Mouse (Mus musculus) liver, embryonic 11.5 days (tissue): ENCODE measurements around the gene Cdh23. TPM values are rescaled to one million over a fixed set of nuclear protein-coding genes. Genes with fewer than 3 reads are reported as not detected.

ENCODE experiments used
- ATAC-seq: fragments of 200-750 bp; cut with Nextera tagmentation; replicated peaks from 2 replicates; pipeline ENCODE4 v1.8.0; 2017; ENCODE audit warnings: moderate number of reproducible peaks, mild to moderate bottlenecking, moderate TSS enrichment, moderate library complexity; ENCODE audit not compliant: low FRiP score
- DNase-seq: peaks from one replicate; pipeline ENCODE4 v3.0.0-alpha.2; 2017; ENCODE audit warnings: low spot score
- H3K27ac ChIP-seq: fragments of 300-500 bp; sonication (generic); 2 replicates; pipeline ENCODE4 v1.5.1; 2014; ENCODE audit warnings: mild to moderate bottlenecking, low read depth, low read length, control low read depth
- H3K27me3 ChIP-seq: fragments of 300-500 bp; sonication (generic); replicated peaks from 2 replicates; pipeline ENCODE4 v1.6.1; 2014; ENCODE audit warnings: low read length, mixed read lengths; ENCODE audit not compliant: control insufficient read depth, insufficient read depth
- H3K36me3 ChIP-seq: fragments of 300-500 bp; sonication (generic); 2 replicates; pipeline ENCODE4 v1.6.1; 2014; ENCODE audit warnings: mild to moderate bottlenecking, low read length, moderate library complexity, mixed read lengths; ENCODE audit not compliant: control insufficient read depth, insufficient read depth
- H3K4me1 ChIP-seq: fragments of 300-500 bp; sonication (generic); replicated peaks from 2 replicates; pipeline ENCODE4 v1.6.1; 2014; ENCODE audit warnings: low read length, mixed read lengths; ENCODE audit not compliant: control insufficient read depth, insufficient read depth
- H3K4me2 ChIP-seq: fragments of 300-500 bp; sonication (generic); 2 replicates; pipeline ENCODE4 v1.6.1; 2014; ENCODE audit warnings: mild to moderate bottlenecking, control low read depth, moderate library complexity
- H3K4me3 ChIP-seq: fragments of 300-500 bp; sonication (generic); 2 replicates; pipeline ENCODE4 v1.5.1; 2014; ENCODE audit warnings: low read depth, low read length, control low read depth
- H3K9ac ChIP-seq: fragments of 300-500 bp; sonication (generic); 2 replicates; pipeline ENCODE4 v1.6.1; 2014; ENCODE audit warnings: low read depth, low read length, control low read depth
- H3K9me3 ChIP-seq: fragments of 300-500 bp; sonication (generic); 2 replicates; pipeline ENCODE4 v1.6.1; 2016; ENCODE audit warnings: low read length, inconsistent platforms, mixed read lengths; ENCODE audit not compliant: control insufficient read depth
- WGBS: fragments of 180-500 bp; shearing (Covaris S2); extraction: QIAGEN DNeasy Blood & Tissue Kit; methylation state at CpG from one replicate; pipeline ENCODE4 v1.1.7; 2014; 5-methylcytosine and 5-hydroxymethylcytosine counted together
- polyA plus RNA-seq: library from polyadenylated mRNA; unstranded; fragments of >200 nt; fragmentation: Nextera tagmentation; extraction: Ambion mirVana; gene quantifications from 2 replicates; pipeline ENCODE4 v1.2.1, GENCODE M21; 2014

Gene Cdh23
- polyA plus RNA-seq, 1 experiment from 2014 or later = 0.80 TPM

GRCm38 (mm10) chr10:60696975-60697374 lies 685 bp upstream of the Cdh23 start:
- 13% methylated on average over 5 of the region's 5 CpGs for WGBS
- Histone ChIP-seq H3K4me2 (no peak overlapping the region), H3K27me3 (peaks cover 2% of the 10 kb centered on the region; the same call in 1 of the 2 replicates), H3K9me3 (no peaks in the 10 kb centered on the region), H3K4me1 (no peaks in the 10 kb centered on the region), H3K27ac (no peak overlapping the region), H3K9ac (no peak overlapping the region), H3K36me3 (no peaks in the 10 kb centered on the region), H3K4me3 (no peak overlapping the region)
- no peak; the same call in 1 of the 2 replicates for ATAC-seq
- DNase-seq = peak; percentile 66

DNA sequence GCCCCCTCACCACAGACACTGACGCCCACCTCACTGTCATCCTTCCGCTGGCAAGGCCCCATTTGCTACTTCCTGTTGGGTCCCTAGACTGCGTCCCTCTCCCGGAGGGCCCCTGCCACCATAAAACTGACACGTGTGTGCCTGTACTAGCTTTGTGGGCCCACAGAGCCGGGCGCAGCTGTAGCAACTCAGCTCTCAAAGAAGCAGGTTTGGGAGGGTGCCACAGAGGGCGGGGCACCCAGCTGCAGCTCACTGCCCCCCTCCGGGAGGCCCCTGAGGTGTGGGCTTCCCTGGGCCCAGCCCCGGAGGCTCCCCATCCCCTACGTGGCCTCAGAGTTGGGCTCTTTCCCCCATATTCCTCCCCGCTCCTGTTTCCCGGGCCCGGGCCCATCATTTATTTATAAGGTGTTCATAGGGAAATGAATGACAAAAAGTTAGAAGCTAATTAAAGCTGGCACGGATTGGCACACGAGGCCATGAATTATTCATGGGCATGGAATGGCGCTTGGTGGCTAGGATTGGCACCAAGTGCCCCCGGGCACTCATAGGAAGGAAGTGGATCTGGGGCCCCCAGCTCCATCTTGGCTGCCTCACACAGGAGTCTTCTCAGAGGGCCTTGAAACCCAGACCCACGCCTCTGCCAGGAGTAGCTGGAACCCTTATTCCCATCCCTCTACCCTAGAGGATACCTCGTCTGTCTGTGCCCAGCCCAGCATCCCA lies 4.5 kb downstream of the Cdh23 start:
- ATAC-seq (no peak), DNase-seq (no peak)
- Histone ChIP-seq H3K27me3 (peaks cover 39% of the 10 kb centered on the region), H3K9ac (no peak overlapping the region), H3K4me2 (no peak overlapping the region), H3K27ac (no peak overlapping the region), H3K9me3 (no peaks in the 10 kb centered on the region), H3K36me3 (no peaks in the 10 kb centered on the region), H3K4me3 (no peak overlapping the region), H3K4me1 (peaks cover 3% of the 10 kb centered on the region; the same call in 1 of the 2 replicates)
- 69% methylated on average over 20 of the region's 20 CpGs for WGBS

DNA sequence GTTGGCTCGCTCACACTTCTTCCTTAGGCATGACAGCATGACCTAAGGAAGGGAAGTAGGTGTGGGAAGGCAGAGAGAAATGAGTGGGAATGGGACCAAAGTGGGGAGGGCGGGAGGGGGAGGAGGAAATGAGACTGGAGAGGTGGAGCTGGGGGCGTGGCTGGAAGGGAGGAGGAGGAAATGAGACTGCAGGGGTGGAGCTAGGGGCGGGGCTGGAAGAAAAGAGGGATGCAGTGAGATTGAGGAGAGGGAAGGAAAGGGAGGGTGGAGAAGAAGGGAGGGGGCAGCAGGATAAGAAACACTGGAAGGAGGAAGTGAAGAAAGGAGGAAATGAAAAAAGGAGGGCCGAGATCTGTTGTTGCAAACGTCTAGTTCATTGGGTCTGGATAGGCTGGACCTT lies 5.3 kb downstream of the Cdh23 start:
- DNase-seq = no peak
- Histone ChIP-seq H3K4me2 (no peak overlapping the region), H3K4me1 (peaks cover 6% of the 10 kb centered on the region; the same call in 1 of the 2 replicates), H3K4me3 (no peak overlapping the region), H3K36me3 (no peaks in the 10 kb centered on the region), H3K27ac (no peak overlapping the region), H3K9ac (no peak overlapping the region), H3K27me3 (peaks cover 45% of the 10 kb centered on the region), H3K9me3 (no peaks in the 10 kb centered on the region)
- 28% methylated on average over 6 of the region's 6 CpGs for WGBS
- no peak for ATAC-seq

GRCm38 (mm10) chr10:60689396-60689795 lies 6.9 kb downstream of the Cdh23 start:
- 75% methylated on average over 4 of the region's 4 CpGs for WGBS
- no peak overlapping the region for H3K4me2 ChIP-seq

GRCm38 (mm10) chr10:60687011-60687776 lies 9.1 kb downstream of the Cdh23 start:
- Histone ChIP-seq H3K36me3 (no peaks in the 10 kb centered on the region), H3K4me3 (peak overlapping the region; percentile 53), H3K9me3 (no peaks in the 10 kb centered on the region), H3K27ac (no peak overlapping the region), H3K27me3 (peaks cover 72% of the 10 kb centered on the region), H3K4me2 (peak overlapping the region; percentile 86), H3K9ac (no peak overlapping the region), H3K4me1 (peaks cover 6% of the 10 kb centered on the region; the same call in 1 of the 2 replicates)
- WGBS = 1% methylated on average over 75 of the region's 76 CpGs
- ATAC-seq (no peak), DNase-seq (peak; percentile 58)

More at GRCm38 (mm10) chr10:60689396-60689795, 6.9 kb downstream of the Cdh23 start:
- Histone ChIP-seq H3K4me1 (peaks cover 6% of the 10 kb centered on the region; the same call in 1 of the 2 replicates), H3K36me3 (no peaks in the 10 kb centered on the region), H3K27ac (no peak overlapping the region), H3K27me3 (peaks cover 61% of the 10 kb centered on the region), H3K9ac (no peak overlapping the region), H3K9me3 (no peaks in the 10 kb centered on the region), H3K4me3 (no peak overlapping the region)
- ATAC-seq (no peak), DNase-seq (no peak)

- 2% methylated on average over 34 of the region's 37 CpGs for WGBS
- H3K4me1 ChIP-seq = peaks cover 6% of the 10 kb centered on the region; the same call in 1 of the 2 replicates
- no peaks in the 10 kb centered on the region for H3K36me3 ChIP-seq
- H3K9me3 ChIP-seq = no peaks in the 10 kb centered on the region
- ATAC-seq (no peak), DNase-seq (no peak)
- peaks cover 72% of the 10 kb centered on the region for H3K27me3 ChIP-seq
- no peak overlapping the region for H3K27ac ChIP-seq
- H3K9ac ChIP-seq = no peak overlapping the region
- peak overlapping the region; percentile 53 for H3K4me3 ChIP-seq
- H3K4me2 ChIP-seq = peak overlapping the region; percentile 86
These were observed 9.7 kb downstream of the Cdh23 start for GRCm38 (mm10) chr10:60686641-60686975.

GRCm38 (mm10) chr10:60685764-60686640 lies 10.3 kb downstream of the Cdh23 start:
- Histone ChIP-seq H3K4me2 (peak overlapping the region; percentile 86), H3K4me1 (peaks cover 6% of the 10 kb centered on the region; the same call in 1 of the 2 replicates), H3K9me3 (no peaks in the 10 kb centered on the region), H3K27ac (no peak overlapping the region), H3K9ac (no peak overlapping the region), H3K27me3 (peaks cover 72% of the 10 kb centered on the region), H3K36me3 (no peaks in the 10 kb centered on the region), H3K4me3 (peak overlapping the region; percentile 53)
- ATAC-seq = no peak
- WGBS = 7% methylated on average over 50 of the region's 50 CpGs
- DNase-seq = no peak

GRCm38 (mm10) chr10:60678926-60679325 lies 17.4 kb downstream of the Cdh23 start:
- peaks cover 6% of the 10 kb centered on the region for H3K27me3 ChIP-seq
- no peak overlapping the region for H3K4me3 ChIP-seq
- no peak for DNase-seq
- H3K9me3 ChIP-seq = no peaks in the 10 kb centered on the region
- no peak overlapping the region for H3K9ac ChIP-seq
- no peak overlapping the region for H3K4me2 ChIP-seq
- H3K36me3 ChIP-seq = no peaks in the 10 kb centered on the region
- 61% methylated on average over 3 of the region's 3 CpGs for WGBS
- H3K4me1 ChIP-seq = no peaks in the 10 kb centered on the region
- no peak for ATAC-seq
- no peak overlapping the region for H3K27ac ChIP-seq
